Mouse (Mus musculus) WW6 (cell line): Measurements from ENCODE around the gene Tnfrsf21.

ENCODE experiments used
- DNase-seq: peaks from one replicate; pipeline ENCODE4 v3.0.0-alpha.2; 2013; ENCODE audit warnings: low read depth, low spot score

The Tnfrsf21 gene

GRCm38 (mm10) chr17:43076801-43077493, 60.6 kb downstream of the Tnfrsf21 start:
- DNase-seq: peak; percentile 83

GRCm38 (mm10) chr17:43077540-43077939, 61.2 kb downstream of the Tnfrsf21 start:
- peak; percentile 11 for DNase-seq

GRCm38 (mm10) chr17:43081225-43081624, 64.9 kb downstream of the Tnfrsf21 start:
- DNase-seq: no peak

GRCm38 (mm10) chr17:43089496-43089895, 73.1 kb downstream of the Tnfrsf21 start:
- DNase-seq: no peak

- no peak for DNase-seq
Measured at GRCm38 (mm10) chr17:43090948-43091724, 74.8 kb downstream of the Tnfrsf21 start.

- DNase-seq: no peak
Measured at GRCm38 (mm10) chr17:43092280-43092995, 76.1 kb downstream of the Tnfrsf21 start.

- DNase-seq: no peak
Measured at GRCm38 (mm10) chr17:43094285-43094684, 77.9 kb downstream of the Tnfrsf21 start.

GRCm38 (mm10) chr17:43097101-43097688, 80.8 kb downstream of the Tnfrsf21 start:
- no peak for DNase-seq

- no peak for DNase-seq
Measured at GRCm38 (mm10) chr17:43106108-43106507, 89.8 kb downstream of the Tnfrsf21 start.

- DNase-seq: no peak
Measured at GRCm38 (mm10) chr17:43107338-43107737, 91.0 kb downstream of the Tnfrsf21 start.

- DNase-seq: no peak
Measured at GRCm38 (mm10) chr17:43109501-43109900, 93.1 kb downstream of the Tnfrsf21 start.

- DNase-seq: no peak
Measured at GRCm38 (mm10) chr17:43110168-43110885, 94.0 kb downstream of the Tnfrsf21 start.

- no peak for DNase-seq
Measured at GRCm38 (mm10) chr17:43113391-43113984, 97.1 kb downstream of the Tnfrsf21 start.

- DNase-seq: no peak
Measured at GRCm38 (mm10) chr17:43114086-43114581, 97.8 kb downstream of the Tnfrsf21 start.

GRCm38 (mm10) chr17:43114926-43115325, 98.6 kb downstream of the Tnfrsf21 start:
- DNase-seq: no peak

- DNase-seq: no peak
Measured at GRCm38 (mm10) chr17:43116748-43117147, 100.4 kb downstream of the Tnfrsf21 start.

GRCm38 (mm10) chr17:43119446-43119845, 103.1 kb downstream of the Tnfrsf21 start:
- DNase-seq: no peak

- no peak for DNase-seq
Measured at GRCm38 (mm10) chr17:43121096-43121495, 104.7 kb downstream of the Tnfrsf21 start.

- no peak for DNase-seq
Measured at GRCm38 (mm10) chr17:43128305-43128704, 112.0 kb downstream of the Tnfrsf21 start.

- DNase-seq: no peak
Measured at GRCm38 (mm10) chr17:43128908-43129533, 112.7 kb downstream of the Tnfrsf21 start.
